Mouse (Mus musculus): ENCODE results near the gene Il17d.

DNA sequence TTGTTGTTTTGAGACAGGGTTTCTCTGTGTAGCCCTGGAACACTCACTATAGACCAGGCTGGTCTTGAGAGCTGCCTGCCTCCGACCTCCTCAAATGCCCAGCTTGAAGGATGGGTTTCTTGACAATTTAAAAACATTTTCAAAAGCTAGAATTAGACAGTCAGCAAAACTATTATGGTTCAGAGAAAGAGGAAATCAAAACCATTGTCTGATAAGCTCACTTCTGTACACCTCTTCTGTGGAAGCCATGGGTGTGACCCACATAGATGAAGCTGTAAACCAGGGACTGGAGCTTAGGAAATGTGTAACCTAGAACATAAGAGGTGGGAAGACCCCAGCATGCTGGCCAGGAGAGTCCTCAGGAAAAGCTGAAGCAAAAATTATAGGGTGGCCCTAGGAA lies 32.3 kb downstream of the Il17d start:
- TF ChIP-seq GATA1 (IDR thresholded peaks at IDR 0.05; ENCODE audit: borderline replicate concordance, low read length): no peak
- no peak for TF ChIP-seq FLI1 (IDR thresholded peaks at IDR 0.05; ENCODE audit: low read length)

Data from megakaryocyte, embryonic 14.5 days (primary cell).